Mouse (Mus musculus) neural tube, embryonic 10.5 days (tissue): ENCODE measurements around the gene Prkar1a.

ENCODE experiments used
- DNase-seq: peaks from one replicate; pipeline ENCODE4 v3.0.0-alpha.2; 2017; ENCODE audit warnings: low spot score; ENCODE audit errors: extremely low spot score

Gene Prkar1a

DNA sequence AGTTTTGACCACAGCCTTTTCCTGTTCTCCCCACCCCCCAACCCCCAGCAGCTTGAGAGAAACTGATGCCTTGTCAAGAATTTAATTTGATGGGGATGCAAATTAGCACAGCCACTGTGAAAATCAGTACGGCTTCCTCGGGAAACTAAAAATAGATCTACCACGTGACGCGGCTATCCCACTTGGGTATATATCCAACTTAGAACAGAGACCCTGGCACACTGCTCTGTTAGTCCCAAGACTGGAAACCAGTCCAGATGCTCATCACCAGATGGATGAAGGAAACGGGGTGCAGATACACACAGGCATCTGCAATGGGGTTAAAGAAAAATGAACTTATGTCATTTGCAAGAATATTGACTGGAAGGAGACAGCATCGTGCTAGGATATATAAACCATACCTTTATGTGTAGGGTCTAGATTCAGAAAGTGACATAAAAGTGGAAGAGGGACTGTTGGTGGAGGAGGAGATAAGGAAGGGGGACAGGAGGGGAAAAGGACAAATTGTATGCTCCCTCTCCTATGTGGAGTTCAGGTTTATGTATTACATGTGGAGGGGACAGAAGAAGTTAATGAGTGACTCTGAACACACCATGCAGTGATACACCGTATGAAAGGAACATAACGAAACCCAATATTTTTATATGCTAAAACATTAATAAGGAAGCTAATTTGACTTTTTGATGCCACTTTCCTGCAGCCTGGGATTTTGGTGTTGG is 56.3 kb downstream of the Prkar1a start:
- DNase-seq, result no peak

DNA sequence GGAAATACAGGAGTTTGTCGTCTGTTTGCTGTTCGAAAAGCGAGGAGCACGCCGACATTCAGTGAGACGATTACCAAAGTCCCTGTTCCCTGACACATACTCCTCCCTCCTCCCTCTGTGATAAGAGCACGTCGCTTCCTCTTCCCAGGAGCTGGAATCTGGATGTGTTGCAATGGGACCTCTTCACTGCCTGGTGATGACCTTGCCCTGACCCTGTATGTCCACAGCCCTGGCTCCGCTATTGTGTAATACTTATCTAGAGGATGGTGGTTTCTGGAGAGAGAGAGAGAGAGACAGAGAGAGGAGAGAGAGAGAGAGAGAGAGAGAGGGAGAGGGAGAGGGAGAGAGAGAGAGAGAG is 56.8 kb downstream of the Prkar1a start:
- no peak for DNase-seq

DNA sequence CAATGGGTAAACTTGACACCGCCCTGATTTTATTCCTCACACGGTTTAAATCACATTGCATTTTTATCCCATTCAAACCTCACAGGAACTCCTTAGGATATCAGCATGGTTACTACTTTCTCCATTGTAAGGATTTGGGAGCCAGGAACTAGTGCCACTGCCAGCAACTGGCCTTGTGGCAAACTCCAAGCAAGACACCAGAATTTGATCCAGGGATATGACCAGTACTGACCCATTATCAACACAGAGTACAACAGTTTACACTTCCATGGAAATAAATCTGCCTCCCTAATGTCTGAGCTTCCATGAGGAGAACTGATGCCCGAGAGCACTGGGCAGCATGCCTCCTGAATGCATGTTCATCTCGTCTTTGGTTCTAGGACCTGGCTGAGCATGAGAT is 57.4 kb downstream of the Prkar1a start:
- no peak for DNase-seq

DNA sequence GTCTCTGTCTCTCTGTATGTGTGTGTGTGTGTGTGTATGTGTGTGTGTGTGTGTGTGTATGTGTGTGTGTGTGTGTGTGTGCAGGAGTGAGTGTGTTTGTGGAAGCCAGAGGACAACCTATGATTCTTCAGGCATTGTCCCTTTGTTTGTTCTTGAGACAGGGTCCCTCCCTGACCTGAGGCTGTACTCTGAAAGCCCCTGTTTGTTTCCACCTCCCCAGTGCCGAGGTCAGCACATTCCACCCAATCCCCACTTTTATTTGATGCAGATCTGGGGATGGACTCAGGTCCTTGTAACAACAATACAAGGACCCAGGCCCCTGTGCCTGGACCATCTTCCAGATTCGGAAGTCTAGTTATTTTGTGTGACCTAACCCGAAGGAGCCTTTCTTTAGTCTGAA is 58.2 kb downstream of the Prkar1a start:
- no peak for DNase-seq

DNA sequence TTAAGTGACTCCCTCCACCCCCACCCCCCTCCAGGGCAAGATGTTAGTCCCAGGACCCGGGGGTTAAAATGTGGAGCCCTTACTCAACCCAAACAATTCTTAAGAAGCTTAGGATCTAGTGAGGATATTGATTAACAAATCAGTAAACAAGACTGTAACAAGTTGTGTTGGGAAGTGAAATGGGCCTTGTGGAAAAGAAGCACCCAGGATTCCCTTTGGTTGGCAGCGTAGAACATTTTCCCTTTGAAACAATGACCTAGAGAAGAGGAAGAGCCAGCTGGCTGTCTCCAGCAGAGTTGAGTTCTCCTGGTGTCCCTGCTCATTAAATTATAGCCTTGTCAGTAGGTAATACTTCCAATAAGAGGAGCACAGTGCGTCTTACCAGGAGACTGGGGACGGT is 59.6 kb downstream of the Prkar1a start:
- no peak for DNase-seq

DNA sequence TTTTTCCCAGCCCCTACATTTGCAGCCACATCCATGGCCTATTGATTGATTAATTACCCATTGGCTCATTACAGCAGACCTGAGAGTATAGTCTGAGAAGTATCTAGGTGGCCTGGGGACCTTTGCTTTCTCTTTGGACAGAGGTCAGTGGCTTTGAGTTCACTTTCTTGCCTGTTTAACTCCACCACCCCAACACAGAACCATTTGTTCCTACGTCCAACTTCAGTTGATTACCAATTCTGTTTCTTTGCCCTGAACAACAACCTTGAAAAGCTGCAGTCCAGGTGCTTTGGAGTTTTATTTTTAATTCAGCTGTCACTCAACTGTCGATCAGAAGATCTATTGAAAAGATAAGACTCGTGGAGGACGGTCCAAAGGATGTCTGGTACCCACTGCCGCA is 60.3 kb downstream of the Prkar1a start:
- no peak for DNase-seq

DNA sequence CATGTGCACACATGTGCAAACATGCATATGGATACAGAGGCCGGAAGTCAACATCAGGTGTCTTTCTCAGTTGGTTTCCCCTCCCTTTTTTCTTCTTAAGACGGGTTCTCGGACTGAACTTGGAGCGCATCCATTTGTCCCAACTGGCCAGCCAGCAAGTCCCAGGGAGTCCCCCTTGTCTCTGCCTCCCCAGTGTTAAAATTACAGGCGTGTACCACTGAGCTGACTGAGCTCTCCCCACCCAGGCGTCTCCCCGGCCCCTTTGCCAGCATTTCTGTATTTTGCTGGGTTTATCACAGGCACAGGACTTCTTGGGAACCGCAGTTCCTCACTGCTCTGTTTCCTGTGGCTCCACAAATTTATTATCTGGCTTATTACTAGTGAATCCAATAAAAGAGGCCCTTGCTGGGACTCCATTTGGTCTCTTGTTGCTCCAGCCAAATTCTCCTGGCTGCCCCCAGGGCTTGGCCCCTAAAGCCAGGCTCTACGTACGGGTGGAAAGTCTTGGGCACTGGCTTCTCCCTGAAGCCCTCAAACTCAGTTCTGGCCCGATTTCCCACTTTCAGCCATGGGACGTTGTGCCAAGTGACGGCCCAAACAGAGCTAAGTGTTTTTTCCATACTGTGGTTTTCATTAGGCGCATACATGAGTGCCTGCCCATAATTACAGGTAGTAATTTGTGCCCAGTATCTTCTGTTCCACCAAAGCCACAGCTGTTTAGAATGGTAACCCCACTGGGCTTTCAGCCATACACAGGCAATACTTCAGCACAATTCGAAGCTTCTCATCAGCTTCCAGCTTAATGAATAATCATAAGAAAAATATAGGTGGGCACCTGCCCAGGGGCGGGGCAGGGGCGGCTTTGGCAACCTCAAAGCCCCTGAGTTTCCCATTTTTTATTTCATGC is 65.4 kb downstream of the Prkar1a start:
- no peak for DNase-seq

DNA sequence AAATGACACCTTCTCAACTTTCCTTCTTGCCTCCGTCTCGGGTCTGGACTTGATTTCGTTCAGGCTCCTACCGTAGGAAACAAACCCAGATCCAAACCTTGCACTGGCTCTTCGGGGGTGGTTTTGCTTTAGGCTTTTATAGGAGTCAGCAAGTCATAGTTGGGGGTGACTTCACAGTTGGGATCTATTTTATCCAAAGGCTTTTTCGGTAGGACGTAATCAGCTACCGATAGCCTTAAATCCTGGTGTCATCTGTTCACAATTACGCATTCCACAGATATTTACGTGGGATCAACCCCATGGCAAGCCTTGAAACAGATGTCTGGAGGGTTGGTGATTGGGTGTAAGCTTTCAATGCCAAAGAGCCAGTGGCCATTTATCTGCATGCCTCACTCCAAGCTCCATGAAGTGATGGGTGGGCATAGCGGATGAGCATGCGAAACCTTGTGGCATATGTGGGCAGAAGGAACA is 66.1 kb downstream of the Prkar1a start:
- DNase-seq, result no peak

DNA sequence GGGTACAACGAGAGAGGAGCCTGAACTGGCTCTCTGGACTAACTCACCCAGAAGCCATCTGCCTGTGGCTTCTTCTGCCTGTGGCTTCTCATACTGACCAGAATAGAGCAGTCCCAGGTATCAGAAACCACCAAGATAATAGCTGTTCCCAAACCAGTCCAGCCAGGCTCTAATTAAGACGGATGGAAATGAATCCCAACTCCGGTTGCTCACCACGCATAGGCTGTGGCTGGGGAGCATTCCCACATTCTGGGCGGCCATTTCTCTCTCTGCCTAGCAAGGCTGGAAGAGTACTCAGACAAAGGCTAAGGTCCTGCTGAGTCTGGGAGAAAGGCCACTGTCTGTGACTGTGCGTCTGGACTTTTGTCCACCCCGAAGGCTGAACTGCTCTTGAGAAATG is 67.8 kb downstream of the Prkar1a start:
- DNase-seq, result no peak

DNA sequence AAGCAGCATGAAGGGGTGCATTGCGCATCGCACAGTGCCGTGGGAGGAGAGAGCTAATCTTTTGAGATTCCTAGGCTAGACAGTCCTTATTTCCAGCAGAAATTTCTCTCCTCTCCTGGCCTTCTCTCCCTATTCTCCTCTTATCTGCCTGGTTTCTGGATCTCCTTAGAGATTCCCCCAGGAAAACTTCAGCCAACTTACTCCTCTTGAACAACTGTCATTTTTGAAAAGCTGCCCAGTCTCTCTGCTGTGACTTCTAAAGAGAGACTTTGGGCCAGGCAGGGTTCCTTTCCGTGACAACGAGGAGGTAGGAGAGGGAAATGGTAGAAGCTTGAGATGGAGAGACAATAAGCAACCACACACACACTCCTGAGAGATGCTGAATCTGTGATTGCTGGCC is 68.2 kb downstream of the Prkar1a start:
- no peak for DNase-seq

DNA sequence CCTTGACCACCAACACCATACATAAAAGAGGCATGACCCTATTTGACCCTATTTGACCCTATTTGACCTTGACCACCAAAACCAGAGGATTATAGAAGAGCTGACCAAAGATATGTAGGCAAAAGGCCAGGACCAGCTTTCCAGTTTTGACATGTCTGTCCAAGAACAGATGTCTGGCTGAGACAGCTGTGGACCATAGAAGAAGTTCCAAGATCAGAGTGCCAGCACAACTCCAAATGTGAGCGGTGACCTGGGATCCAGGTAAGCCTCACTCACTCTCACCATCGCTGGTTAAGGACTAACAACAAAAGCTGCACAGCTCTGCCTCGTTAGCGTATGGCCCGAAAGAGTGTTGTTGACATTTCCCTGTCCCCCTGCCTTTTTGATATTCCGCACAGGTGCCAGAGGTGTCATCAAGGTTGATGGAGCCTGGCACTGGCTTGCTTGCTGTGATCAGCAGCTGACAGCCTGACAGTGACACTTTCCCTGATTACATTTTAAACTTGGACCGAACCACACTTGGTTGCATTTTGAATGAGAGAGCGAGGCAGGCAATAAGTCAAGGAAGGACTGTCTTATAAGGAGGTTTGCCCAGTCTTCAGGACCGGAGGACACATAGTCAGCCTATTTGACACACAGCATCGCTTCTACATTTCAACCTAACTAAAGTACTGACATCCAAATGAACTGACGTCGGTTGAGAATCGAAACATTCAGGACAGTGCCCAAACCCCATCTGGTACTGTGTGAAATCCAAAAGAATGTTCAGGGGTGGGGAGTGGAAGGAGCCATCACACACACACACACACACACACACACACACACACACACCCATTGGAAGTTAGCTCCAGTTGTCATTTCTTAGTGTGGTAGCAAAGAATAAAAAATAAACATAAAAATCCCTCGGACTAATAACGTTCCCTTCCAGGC is 69.0 kb downstream of the Prkar1a start:
- no peak for DNase-seq
